Mouse (Mus musculus) olfactory bulb, adult 2 months (tissue): ENCODE results near the gene Fibcd1. TPM values are rescaled to one million over a fixed set of nuclear protein-coding genes. Genes with fewer than 3 reads are reported as not detected.

Experiments
- H3K27ac ChIP-seq: fragments of 200-500 bp; 2 replicates; pipeline ENCODE4 v1.5.1; 2012; ENCODE audit warnings: low read depth, low read length; ENCODE audit not compliant: insufficient read depth
- H3K4me1 ChIP-seq: fragments of 200-500 bp; 2 replicates; pipeline ENCODE4 v1.6.1; 2012; ENCODE audit warnings: low read length; ENCODE audit not compliant: control insufficient read depth, insufficient read depth
- H3K4me3 ChIP-seq: fragments of 200-500 bp; 2 replicates; pipeline ENCODE4 v1.5.1; 2012; ENCODE audit warnings: mild to moderate bottlenecking, low read depth, low read length, moderate library complexity; ENCODE audit not compliant: insufficient read depth
- CTCF ChIP-seq: fragments of 200-500 bp; IDR thresholded peaks from 2 replicates; pipeline ENCODE4 v1.5.1; 2012; ENCODE audit warnings: low read depth, mild to moderate bottlenecking, low read length, moderate library complexity; ENCODE audit not compliant: insufficient read depth
- POLR2A ChIP-seq: fragments of 200-500 bp; IDR thresholded peaks from 2 replicates; pipeline ENCODE4 v1.6.1; 2012; ENCODE audit warnings: mild to moderate bottlenecking, low read depth, low read length, moderate library complexity; ENCODE audit not compliant: insufficient read depth
- WGBS: fragments of 180-500 bp; shearing (Covaris S2); methylation state at CpG from one replicate; pipeline ENCODE4 v1.1.7; 2018; 5-methylcytosine and 5-hydroxymethylcytosine counted together
- polyA plus RNA-seq: library from polyadenylated mRNA; stranded (reverse); fragments of >200 nt; gene quantifications from 2 replicates; pipeline ENCODE4 v1.2.4, GENCODE M21; 2012; ENCODE audit warnings: low replicate concordance; ENCODE audit not compliant: missing spikeins, insufficient read depth, insufficient read length

Gene Fibcd1
- polyA plus RNA-seq, 1 experiment: not detected

- H3K27ac ChIP-seq: no peak overlapping the region
- H3K4me3 ChIP-seq: peak overlapping the region; percentile 63
- 2% methylated on average over 26 of the region's 26 CpGs for WGBS
- peaks cover 17% of the 10 kb centered on the region for H3K4me1 ChIP-seq
- no peak for TF ChIP-seq POLR2A
Observed at GRCm38 (mm10) chr2:31845512-31845895, 301 bp downstream of the Fibcd1 start.

DNA sequence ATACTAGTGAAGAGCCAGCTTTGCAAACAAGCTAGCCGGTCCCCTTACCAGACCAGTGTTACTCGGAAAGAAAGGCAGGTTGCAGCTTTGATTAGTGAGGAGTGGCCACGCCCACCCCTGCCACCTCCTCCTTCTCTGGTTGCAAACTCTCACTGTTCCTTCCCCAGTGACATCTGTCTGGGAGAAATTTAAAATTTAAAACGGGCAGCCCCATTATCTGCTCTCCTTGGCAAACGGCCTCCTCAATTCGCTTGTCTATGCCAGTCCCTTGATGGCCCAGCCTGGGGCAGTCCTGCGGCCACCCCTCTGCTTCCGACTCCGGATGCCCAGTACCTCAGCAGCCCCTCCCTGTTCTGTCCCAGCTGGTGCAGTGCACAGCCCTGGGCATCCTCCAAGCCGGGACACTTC, 1.1 kb downstream of the Fibcd1 start:
- whole genome bisulfite sequencing: 32% methylated on average over 10 of the region's 10 CpGs
- H3K27ac ChIP-seq: no peak overlapping the region
- peaks cover 17% of the 10 kb centered on the region for H3K4me1 ChIP-seq
- 0 out of 2 replicates have a peak overlapping the region, but pooled peaks have one; percentile 63 for H3K4me3 ChIP-seq
- no peak for TF ChIP-seq POLR2A
- TF ChIP-seq CTCF: no peak

- 82% methylated on average over 1 of the region's 1 CpGs for WGBS
- Histone ChIP-seq H3K27ac (no peak overlapping the region), H3K4me1 (peaks cover 9% of the 10 kb centered on the region), H3K4me3 (no peak overlapping the region)
- TF ChIP-seq CTCF (no peak), POLR2A (no peak)
Observed at GRCm38 (mm10) chr2:31838868-31839267, 6.9 kb downstream of the Fibcd1 start.

DNA sequence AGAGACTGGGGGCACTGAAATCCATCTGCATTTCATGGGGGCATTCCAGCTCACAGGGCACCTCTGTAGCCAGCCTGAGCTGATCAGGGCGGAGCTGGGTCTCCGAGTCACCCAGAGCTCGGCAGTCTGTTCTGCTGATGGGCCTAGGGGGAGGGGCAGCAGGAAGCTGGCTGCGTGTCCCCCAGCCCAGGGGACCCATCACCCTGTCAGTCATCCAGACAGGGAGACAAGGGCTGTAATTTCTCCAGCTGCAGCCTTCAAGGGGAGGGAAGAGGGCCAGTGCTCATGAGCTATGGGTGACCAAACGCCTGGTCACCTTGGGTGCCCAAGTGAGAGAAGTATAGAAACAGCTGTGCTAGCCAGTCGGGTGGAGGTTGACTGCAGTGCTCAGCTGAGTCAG, 8.8 kb downstream of the Fibcd1 start:
- Histone ChIP-seq H3K4me1 (peaks cover 9% of the 10 kb centered on the region), H3K27ac (no peak overlapping the region), H3K4me3 (no peak overlapping the region)
- 42% methylated on average over 6 of the region's 6 CpGs for WGBS
- no peak for TF ChIP-seq CTCF
- TF ChIP-seq POLR2A: no peak

- TF ChIP-seq CTCF: no peak
- TF ChIP-seq POLR2A: no peak
- Histone ChIP-seq H3K27ac (no peak overlapping the region), H3K4me1 (peaks cover 9% of the 10 kb centered on the region), H3K4me3 (no peak overlapping the region)
- 75% methylated on average over 10 of the region's 10 CpGs for WGBS
Observed at GRCm38 (mm10) chr2:31836091-31836490, 9.7 kb downstream of the Fibcd1 start.

DNA sequence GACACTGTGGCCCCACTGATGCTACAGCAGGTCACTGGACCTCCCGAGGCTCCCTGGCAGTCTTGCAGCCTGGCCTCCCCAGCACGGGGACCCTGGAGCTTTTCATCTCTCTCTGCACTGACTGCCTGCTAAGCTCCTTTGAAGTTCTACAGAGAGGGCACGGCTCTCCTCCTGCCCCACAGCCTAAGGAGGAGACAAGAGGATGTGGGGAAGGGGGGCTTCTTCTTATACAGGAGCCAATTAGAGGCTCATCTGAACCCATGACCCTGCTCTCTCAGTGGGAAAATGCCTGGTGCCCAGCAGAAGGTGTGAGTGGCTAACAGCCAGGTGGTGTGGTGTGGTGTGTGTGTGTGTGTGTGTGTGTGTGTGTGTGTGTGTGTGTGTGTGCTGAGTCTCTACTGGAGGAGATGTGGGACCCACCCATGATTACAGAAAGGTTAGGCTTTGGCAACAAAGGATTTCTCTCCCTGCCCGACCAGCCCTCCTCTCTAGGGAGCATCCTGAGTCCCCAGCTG, 17.4 kb downstream of the Fibcd1 start:
- peaks cover 35% of the 10 kb centered on the region for H3K4me1 ChIP-seq
- no peak overlapping the region for H3K4me3 ChIP-seq
- TF ChIP-seq POLR2A (no peak), CTCF (no peak)
- H3K27ac ChIP-seq: no peak overlapping the region
- 31% methylated on average over 4 of the region's 4 CpGs for WGBS

DNA sequence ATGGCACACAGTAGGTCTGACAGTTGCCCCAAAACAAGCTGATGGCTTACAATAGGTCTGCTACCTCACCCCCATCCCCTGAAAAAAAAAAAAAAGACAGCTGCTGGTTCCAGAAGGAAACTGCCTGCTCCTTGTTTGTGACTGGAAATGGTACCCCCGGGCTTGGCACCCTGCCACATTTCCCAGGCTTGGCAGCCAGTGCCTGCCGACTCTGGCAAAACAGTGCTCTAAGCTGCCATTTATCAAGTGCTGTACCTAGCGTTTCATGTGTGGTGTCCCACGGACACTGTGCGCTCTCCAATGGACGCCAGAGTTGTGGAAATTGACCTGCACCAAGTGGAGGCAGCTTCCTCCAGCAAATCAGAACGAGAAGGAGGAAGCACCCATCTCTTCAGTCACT, 17.9 kb downstream of the Fibcd1 start:
- 25% methylated on average over 7 of the region's 7 CpGs for WGBS
- Histone ChIP-seq H3K27ac (no peak overlapping the region), H3K4me1 (peaks cover 40% of the 10 kb centered on the region), H3K4me3 (no peak overlapping the region)
- TF ChIP-seq CTCF: no peak
- no peak for TF ChIP-seq POLR2A

DNA sequence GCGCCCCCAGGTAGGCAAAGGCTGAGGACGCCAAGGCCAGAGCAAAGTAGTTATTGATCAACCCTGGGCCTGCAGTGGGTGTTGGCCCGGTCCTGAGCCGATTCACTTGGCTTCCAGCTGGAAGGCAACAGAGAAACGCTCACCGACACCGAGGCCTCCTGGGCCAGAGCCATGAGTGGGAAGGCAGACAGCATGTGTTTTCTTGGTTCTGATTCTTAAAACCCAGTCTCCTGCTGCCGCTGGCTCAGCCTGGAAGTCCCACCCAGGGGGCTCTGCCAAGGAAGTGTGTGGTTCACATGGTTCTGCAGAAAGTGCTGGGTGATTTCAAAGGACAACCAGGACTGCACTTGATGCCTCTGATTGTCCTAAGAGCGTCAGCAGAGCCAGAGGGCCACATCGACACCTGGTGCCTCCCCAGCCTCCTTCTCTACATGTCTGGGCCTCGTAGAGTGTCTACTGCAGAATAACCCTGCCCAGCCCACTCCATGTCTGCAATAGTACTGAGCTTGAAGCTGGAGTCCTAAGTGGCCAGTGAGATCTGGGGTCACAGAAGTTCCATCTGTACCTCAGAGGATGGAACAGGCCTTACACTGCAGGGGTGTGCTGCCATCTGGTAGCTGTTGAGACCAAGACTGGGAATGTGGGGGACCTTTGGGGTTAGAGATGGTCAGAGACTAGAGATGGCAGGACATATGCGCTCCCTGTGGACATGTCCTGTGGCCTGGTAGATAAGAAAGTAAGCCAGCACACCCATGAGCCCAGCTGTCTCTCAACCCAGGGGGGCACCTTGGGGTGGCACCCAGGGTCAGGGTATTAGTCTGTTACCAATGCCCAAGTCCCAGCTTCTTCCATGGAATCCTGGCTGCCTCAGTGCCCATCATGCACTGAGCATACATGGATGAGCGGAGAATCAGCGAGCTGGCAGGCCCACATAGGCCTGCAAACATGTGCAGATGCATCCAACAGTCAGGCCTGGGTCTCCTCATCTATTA, 19.4 kb downstream of the Fibcd1 start:
- Histone ChIP-seq H3K4me1 (peaks cover 46% of the 10 kb centered on the region), H3K27ac (no peak overlapping the region), H3K4me3 (no peak overlapping the region)
- no peak for TF ChIP-seq POLR2A
- TF ChIP-seq CTCF: no peak
- whole genome bisulfite sequencing: 76% methylated on average over 14 of the region's 14 CpGs

- H3K4me3 ChIP-seq: no peak overlapping the region
- no peak overlapping the region for H3K27ac ChIP-seq
- WGBS: 47% methylated on average over 16 of the region's 16 CpGs
- H3K4me1 ChIP-seq: peaks cover 46% of the 10 kb centered on the region
- no peak for TF ChIP-seq POLR2A
- no peak for TF ChIP-seq CTCF
Observed at GRCm38 (mm10) chr2:31825469-31825911, 20.3 kb downstream of the Fibcd1 start.
